Mouse (Mus musculus): ENCODE results near the gene Galns. TPM values are rescaled to one million over a fixed set of nuclear protein-coding genes. Genes with fewer than 3 reads are reported as not detected.

Gene Galns
- polyA plus RNA-seq, 1 experiment from 2014 or later = 12.5 TPM

- WGBS = 67% methylated on average over 19 of the region's 19 CpGs
- no peak overlapping the region for H3K9ac ChIP-seq
- H3K4me3 ChIP-seq (ENCODE audit: low read depth, low read length) = no peak overlapping the region
Observed at GRCm38 (mm10) chr8:122593783-122594507, 17.3 kb downstream of the Galns start.

DNA sequence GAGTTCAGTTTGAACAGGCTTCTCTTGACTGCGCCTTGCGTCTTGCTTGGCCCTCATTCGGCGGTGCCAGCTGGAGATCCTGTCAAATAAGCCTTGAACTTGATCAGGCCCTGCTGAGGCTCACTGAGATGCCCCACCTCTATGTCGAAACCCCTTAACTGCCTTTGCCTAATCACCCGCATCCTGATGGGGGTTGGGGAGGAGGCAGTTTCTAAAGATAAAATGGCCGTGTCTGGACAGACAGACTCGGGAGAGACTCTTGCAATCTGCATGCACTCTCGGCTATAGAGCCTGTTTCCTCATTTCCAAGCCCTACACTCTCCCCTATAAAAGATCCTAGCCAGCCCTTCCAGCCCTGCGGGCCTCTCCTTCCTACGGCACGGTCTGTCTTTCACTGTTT is 18.0 kb downstream of the Galns start:
- no peaks in the 10 kb centered on the region for H3K27me3 ChIP-seq (ENCODE audit: insufficient read depth, low read length)
- H3K4me1 ChIP-seq (ENCODE audit: insufficient read depth) = no peaks in the 10 kb centered on the region
- H3K36me3 ChIP-seq (ENCODE audit: insufficient read depth) = 0 out of 2 replicates have a peak, but pooled peaks cover 3% of the 10 kb centered on the region
- H3K27ac ChIP-seq (ENCODE audit: low read depth) = no peak overlapping the region
- DNase-seq (no peak), ATAC-seq (ENCODE audit: insufficient read depth) (no peak)
- WGBS = 49% methylated on average over 12 of the region's 12 CpGs
- H3K4me2 ChIP-seq = no peak overlapping the region
- TF ChIP-seq CTCF (IDR thresholded peaks at IDR 0.05; ENCODE audit: low read depth) = no peak
- H3K9me3 ChIP-seq (ENCODE audit: low read depth, low read length) = no peaks in the 10 kb centered on the region
- H3K9ac ChIP-seq = no peak overlapping the region
- no peak overlapping the region for H3K4me3 ChIP-seq (ENCODE audit: low read depth, low read length)

More at GRCm38 (mm10) chr8:122593783-122594507, 17.3 kb downstream of the Galns start:
- no peak for TF ChIP-seq CTCF (IDR thresholded peaks at IDR 0.05; ENCODE audit: low read depth)
- 0 out of 2 replicates have a peak, but pooled peaks cover 3% of the 10 kb centered on the region for H3K36me3 ChIP-seq (ENCODE audit: insufficient read depth)
- DNase-seq = no peak
- ATAC-seq (ENCODE audit: insufficient read depth) = no peak
- no peaks in the 10 kb centered on the region for H3K4me1 ChIP-seq (ENCODE audit: insufficient read depth)
- H3K4me2 ChIP-seq = no peak overlapping the region
- no peaks in the 10 kb centered on the region for H3K9me3 ChIP-seq (ENCODE audit: low read depth, low read length)
- no peak overlapping the region for H3K27ac ChIP-seq (ENCODE audit: low read depth)
- H3K27me3 ChIP-seq (ENCODE audit: insufficient read depth, low read length) = no peaks in the 10 kb centered on the region

- Histone ChIP-seq H3K9ac (no peak overlapping the region), H3K27me3 (ENCODE audit: insufficient read depth, low read length) (no peaks in the 10 kb centered on the region), H3K36me3 (ENCODE audit: insufficient read depth) (no peaks in the 10 kb centered on the region), H3K27ac (ENCODE audit: low read depth) (no peak overlapping the region), H3K4me1 (ENCODE audit: insufficient read depth) (no peaks in the 10 kb centered on the region), H3K9me3 (ENCODE audit: low read depth, low read length) (no peaks in the 10 kb centered on the region), H3K4me3 (ENCODE audit: low read depth, low read length) (no peak overlapping the region), H3K4me2 (no peak overlapping the region)
- 78% methylated on average over 10 of the region's 10 CpGs for WGBS
- DNase-seq (no peak), ATAC-seq (ENCODE audit: insufficient read depth) (no peak)
- TF ChIP-seq CTCF (IDR thresholded peaks at IDR 0.05; ENCODE audit: low read depth) = no peak
Observed at GRCm38 (mm10) chr8:122586749-122587148, 24.5 kb downstream of the Galns start.

GRCm38 (mm10) chr8:122586171-122586570 is 25.1 kb downstream of the Galns start:
- Histone ChIP-seq H3K27ac (ENCODE audit: low read depth) (no peak overlapping the region), H3K9me3 (ENCODE audit: low read depth, low read length) (no peaks in the 10 kb centered on the region), H3K4me1 (ENCODE audit: insufficient read depth) (no peaks in the 10 kb centered on the region), H3K36me3 (ENCODE audit: insufficient read depth) (no peaks in the 10 kb centered on the region), H3K4me3 (ENCODE audit: low read depth, low read length) (no peak overlapping the region), H3K9ac (no peak overlapping the region), H3K4me2 (no peak overlapping the region), H3K27me3 (ENCODE audit: insufficient read depth, low read length) (no peaks in the 10 kb centered on the region)
- WGBS = 68% methylated on average over 7 of the region's 7 CpGs
- DNase-seq (no peak), ATAC-seq (ENCODE audit: insufficient read depth) (no peak)
- no peak for TF ChIP-seq CTCF (IDR thresholded peaks at IDR 0.05; ENCODE audit: low read depth)

- Histone ChIP-seq H3K9ac (no peak overlapping the region), H3K4me1 (ENCODE audit: insufficient read depth) (no peaks in the 10 kb centered on the region), H3K4me2 (no peak overlapping the region), H3K27ac (ENCODE audit: low read depth) (no peak overlapping the region), H3K27me3 (ENCODE audit: insufficient read depth, low read length) (no peaks in the 10 kb centered on the region), H3K36me3 (ENCODE audit: insufficient read depth) (no peaks in the 10 kb centered on the region), H3K4me3 (ENCODE audit: low read depth, low read length) (no peak overlapping the region), H3K9me3 (ENCODE audit: low read depth, low read length) (no peaks in the 10 kb centered on the region)
- DNase-seq (no peak), ATAC-seq (ENCODE audit: insufficient read depth) (no peak)
- WGBS = 26% methylated on average over 14 of the region's 14 CpGs
- TF ChIP-seq CTCF (IDR thresholded peaks at IDR 0.05; ENCODE audit: low read depth) = no peak
Observed at GRCm38 (mm10) chr8:122585411-122585891, 25.8 kb downstream of the Galns start.

DNA sequence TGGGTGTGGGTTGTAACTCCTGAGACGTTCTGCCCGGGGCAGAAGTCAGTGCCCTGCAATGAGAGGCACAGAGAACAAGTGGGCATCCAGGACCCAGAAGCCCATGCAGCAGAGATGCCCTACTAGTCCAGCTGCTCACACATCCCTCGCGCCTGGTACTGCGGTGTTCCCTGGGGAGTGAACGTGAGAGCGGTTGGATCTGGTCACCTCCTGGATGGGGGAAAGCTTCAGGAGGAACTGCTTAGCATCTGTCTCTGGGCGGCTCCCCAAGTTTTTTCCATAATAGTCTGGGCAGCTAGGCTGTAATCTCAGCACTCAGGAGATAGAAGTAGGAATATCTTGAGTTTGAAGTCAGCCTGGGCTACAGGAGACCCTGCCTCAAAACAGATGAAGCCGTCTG is 26.3 kb downstream of the Galns start:
- no peak overlapping the region for H3K27ac ChIP-seq (ENCODE audit: low read depth)
- WGBS = 79% methylated on average over 9 of the region's 9 CpGs

GRCm38 (mm10) chr8:122580926-122581325 is 30.3 kb downstream of the Galns start:
- H3K36me3 ChIP-seq (ENCODE audit: insufficient read depth) = no peaks in the 10 kb centered on the region
- no peak for TF ChIP-seq CTCF (IDR thresholded peaks at IDR 0.05; ENCODE audit: low read depth)
- no peak overlapping the region for H3K4me2 ChIP-seq
- H3K9me3 ChIP-seq (ENCODE audit: low read depth, low read length) = no peaks in the 10 kb centered on the region
- no peak overlapping the region for H3K9ac ChIP-seq
- no peak overlapping the region for H3K27ac ChIP-seq (ENCODE audit: low read depth)
- H3K4me1 ChIP-seq (ENCODE audit: insufficient read depth) = peaks cover 4% of the 10 kb centered on the region
- ATAC-seq (ENCODE audit: insufficient read depth) = no peak
- WGBS = 16% methylated on average over 15 of the region's 15 CpGs
- no peaks in the 10 kb centered on the region for H3K27me3 ChIP-seq (ENCODE audit: insufficient read depth, low read length)
- DNase-seq = no peak
- H3K4me3 ChIP-seq (ENCODE audit: low read depth, low read length) = no peak overlapping the region

More for the DNA sequence above, 26.3 kb downstream of the Galns start:
- Histone ChIP-seq H3K9ac (no peak overlapping the region), H3K36me3 (ENCODE audit: insufficient read depth) (no peaks in the 10 kb centered on the region), H3K9me3 (ENCODE audit: low read depth, low read length) (no peaks in the 10 kb centered on the region), H3K4me1 (ENCODE audit: insufficient read depth) (no peaks in the 10 kb centered on the region), H3K27me3 (ENCODE audit: insufficient read depth, low read length) (no peaks in the 10 kb centered on the region), H3K4me2 (no peak overlapping the region), H3K4me3 (ENCODE audit: low read depth, low read length) (no peak overlapping the region)
- ATAC-seq (ENCODE audit: insufficient read depth) (no peak), DNase-seq (no peak)
- no peak for TF ChIP-seq CTCF (IDR thresholded peaks at IDR 0.05; ENCODE audit: low read depth)

Data from lung, embryonic 14.5 days (tissue).